Mouse (Mus musculus) forebrain, embryonic 14.5 days (tissue): ENCODE data around the gene Slc1a4. TPM values are rescaled to one million over a fixed set of nuclear protein-coding genes. Genes with fewer than 3 reads are reported as not detected.

Source experiments
- ATAC-seq: fragments of 200-750 bp; cut with Nextera tagmentation; 2 replicates; pipeline ENCODE4 v1.8.0; 2017; ENCODE audit warnings: mild to moderate bottlenecking, moderate library complexity
- DNase-seq: peaks from one replicate; pipeline ENCODE4 v3.0.0-alpha.2; 2015; ENCODE audit warnings: low spot score
- H3K27ac ChIP-seq: fragments of 300-500 bp; sonication (generic); 2 replicates; pipeline ENCODE4 v1.5.1; 2014; ENCODE audit warnings: low read depth, mild to moderate bottlenecking, control low read depth, low read length, moderate library complexity
- H3K27me3 ChIP-seq: fragments of 300-500 bp; sonication (generic); replicated peaks from 2 replicates; pipeline ENCODE4 v1.6.1; 2014; ENCODE audit warnings: low read length, control low read depth, mixed read lengths; ENCODE audit not compliant: control insufficient read depth, insufficient read depth
- H3K36me3 ChIP-seq: fragments of 300-500 bp; sonication (generic); 2 replicates; pipeline ENCODE4 v1.6.1; 2014; ENCODE audit warnings: low read length, control low read depth; ENCODE audit not compliant: control insufficient read depth, insufficient read depth
- H3K4me1 ChIP-seq: fragments of 300-500 bp; sonication (generic); 2 replicates; pipeline ENCODE4 v1.6.1; 2014; ENCODE audit warnings: antibody characterized with exemption, low read length, control low read depth; ENCODE audit not compliant: control insufficient read depth, insufficient read depth
- H3K4me2 ChIP-seq: fragments of 300-500 bp; sonication (generic); 2 replicates; pipeline ENCODE4 v1.6.1; 2014; ENCODE audit warnings: mild to moderate bottlenecking, control low read depth, low read length
- H3K4me3 ChIP-seq: fragments of 300-500 bp; sonication (generic); 2 replicates; pipeline ENCODE4 v1.5.1; 2014; ENCODE audit warnings: low read depth, low read length, control low read depth
- H3K9ac ChIP-seq: fragments of 300-500 bp; sonication (generic); 2 replicates; pipeline ENCODE4 v1.6.1; 2014; ENCODE audit warnings: mild to moderate bottlenecking, low read length, control low read depth, moderate library complexity
- H3K9me3 ChIP-seq: fragments of 300-500 bp; sonication (generic); replicated peaks from 2 replicates; pipeline ENCODE4 v1.6.1; 2016; ENCODE audit warnings: low read length, control low read depth, mixed read lengths; ENCODE audit not compliant: control insufficient read depth
- WGBS: fragments of 180-500 bp; shearing (Covaris S2); extraction: QIAGEN DNeasy Blood & Tissue Kit; methylation state at CpG from one replicate; pipeline ENCODE4 v1.1.7; 2014; 5-methylcytosine and 5-hydroxymethylcytosine counted together
- polyA plus RNA-seq: library from polyadenylated mRNA; unstranded; fragments of >200 nt; fragmentation: Nextera tagmentation; extraction: Ambion mirVana; gene quantifications from 2 replicates; pipeline ENCODE4 v1.2.1, GENCODE M21; 2014

Gene Slc1a4
- polyA plus RNA-seq, 1 experiment from 2014 or later, result 42.7 TPM

DNA sequence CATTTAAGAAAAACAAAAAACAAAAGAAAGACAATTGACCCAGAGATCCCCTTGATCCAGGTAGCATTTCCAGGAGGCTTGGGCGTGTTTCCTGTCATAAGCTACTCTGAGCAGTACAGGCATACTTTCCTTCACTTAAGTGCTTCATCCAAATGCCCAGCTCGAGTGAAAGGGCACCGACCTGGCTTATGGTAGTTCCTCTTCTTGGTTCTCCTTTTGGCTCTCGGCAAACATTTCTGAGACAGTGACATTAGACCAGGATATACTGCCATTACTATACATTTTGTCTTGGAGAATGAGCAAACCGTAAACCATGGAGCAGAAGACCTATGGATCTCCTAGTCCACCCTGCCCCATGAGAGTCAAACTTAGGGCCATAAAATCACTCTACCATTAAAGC lies 2.8 kb downstream of the Slc1a4 start:
- Histone ChIP-seq H3K36me3 (no peaks in the 10 kb centered on the region), H3K9me3 (no peaks in the 10 kb centered on the region), H3K9ac (no peak overlapping the region), H3K27me3 (no peaks in the 10 kb centered on the region), H3K4me1 (peaks cover 26% of the 10 kb centered on the region), H3K4me2 (peak overlapping the region; percentile 64), H3K4me3 (no peak overlapping the region), H3K27ac (no peak overlapping the region)
- DNase-seq (no peak), ATAC-seq (no peak)
- WGBS, result 97% methylated on average over 5 of the region's 5 CpGs

DNA sequence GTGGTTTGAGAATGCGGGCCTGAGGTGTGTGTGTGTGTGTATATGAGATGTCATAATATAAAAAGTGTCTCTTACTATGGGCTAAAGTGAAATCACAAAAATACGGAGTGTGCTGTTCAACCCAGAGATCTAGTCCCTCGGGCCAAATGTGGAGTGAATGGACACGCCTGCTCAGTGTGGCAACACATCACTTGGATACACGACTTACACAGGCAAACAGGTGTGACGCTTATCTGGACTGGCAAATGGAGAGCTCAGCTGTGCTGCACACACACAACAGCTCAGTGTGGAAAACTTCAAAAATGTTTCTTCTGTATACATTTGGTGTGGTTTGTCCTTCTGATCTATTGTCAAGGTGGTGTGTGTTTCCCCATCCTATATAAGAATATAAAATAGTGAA lies 3.7 kb downstream of the Slc1a4 start:
- ATAC-seq (no peak), DNase-seq (no peak)
- Histone ChIP-seq H3K4me3 (no peak overlapping the region), H3K9ac (no peak overlapping the region), H3K4me1 (peaks cover 21% of the 10 kb centered on the region), H3K36me3 (no peaks in the 10 kb centered on the region), H3K4me2 (no peak overlapping the region), H3K9me3 (no peaks in the 10 kb centered on the region), H3K27ac (no peak overlapping the region), H3K27me3 (no peaks in the 10 kb centered on the region)
- 89% methylated on average over 6 of the region's 6 CpGs for WGBS

DNA sequence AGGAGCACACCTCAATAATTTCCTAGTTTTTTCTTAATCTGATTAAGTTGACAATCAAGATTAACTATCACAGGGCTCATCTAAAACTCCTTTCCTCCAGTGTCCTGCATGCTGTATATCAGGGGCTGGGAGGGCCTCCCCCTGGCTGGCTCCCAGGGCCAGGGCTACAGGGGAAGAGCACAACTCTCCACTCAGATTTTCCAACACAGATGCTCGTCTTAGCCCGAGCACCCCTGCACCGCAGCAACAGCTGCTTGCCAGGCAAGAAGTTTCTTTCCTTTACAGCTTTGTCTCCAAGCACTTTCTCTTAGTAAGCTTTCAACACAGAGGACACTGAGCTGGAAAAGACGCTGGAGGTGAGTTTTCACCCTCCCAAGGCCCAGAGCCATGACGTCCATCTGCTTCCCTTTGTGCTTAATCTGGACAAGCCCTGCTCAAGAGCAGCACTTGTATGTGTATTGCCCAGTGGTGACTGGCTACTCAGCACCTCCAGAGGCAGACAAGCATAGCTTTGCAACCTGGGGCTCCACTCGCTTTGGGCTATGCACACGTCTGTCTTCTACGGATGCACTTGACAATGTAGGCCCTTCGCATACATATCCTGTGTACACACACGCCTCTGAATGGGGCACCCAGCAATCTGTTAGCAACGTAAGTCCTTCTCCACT lies 6.1 kb downstream of the Slc1a4 start:
- ATAC-seq (no peak), DNase-seq (no peak)
- no peak overlapping the region for H3K4me2 ChIP-seq
- H3K9me3 ChIP-seq, result no peaks in the 10 kb centered on the region
- no peaks in the 10 kb centered on the region for H3K27me3 ChIP-seq
- peaks cover 21% of the 10 kb centered on the region for H3K4me1 ChIP-seq
- H3K36me3 ChIP-seq, result no peaks in the 10 kb centered on the region
- no peak overlapping the region for H3K27ac ChIP-seq
- H3K9ac ChIP-seq, result no peak overlapping the region; the same call in 1 of the 2 replicates
- H3K4me3 ChIP-seq, result no peak overlapping the region
- WGBS, result 59% methylated on average over 11 of the region's 11 CpGs

DNA sequence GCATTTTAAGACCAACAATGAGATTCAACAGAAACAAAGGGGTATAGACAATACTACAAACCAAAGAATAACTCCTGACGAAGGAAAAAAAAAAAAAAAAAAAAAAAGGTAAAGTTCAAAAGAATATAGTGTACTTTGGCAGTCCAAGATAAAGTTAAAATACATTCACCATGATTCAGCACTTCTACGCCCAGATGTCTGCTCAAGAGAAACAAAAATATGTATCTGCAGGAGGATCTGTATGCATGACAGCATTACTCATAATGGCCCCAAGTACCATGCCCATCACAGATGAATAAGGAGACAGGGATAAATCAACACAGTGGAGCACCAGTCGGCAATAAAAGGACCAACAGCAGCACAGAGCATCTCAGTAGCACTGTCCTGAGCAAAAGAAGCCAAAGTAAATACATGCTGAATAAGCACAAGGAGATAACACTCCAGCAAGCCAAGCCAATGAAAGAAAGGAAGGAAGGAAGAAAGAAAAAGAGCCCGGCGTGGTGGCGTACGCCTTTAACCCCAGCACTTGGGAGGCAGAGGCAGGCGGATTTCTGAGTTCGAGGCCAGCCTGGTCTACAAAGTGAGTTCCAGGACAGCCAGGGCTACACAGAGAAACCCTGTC lies 7.3 kb downstream of the Slc1a4 start:
- no peak overlapping the region for H3K27ac ChIP-seq
- no peak for DNase-seq
- H3K9ac ChIP-seq, result no peak overlapping the region
- no peak overlapping the region for H3K4me3 ChIP-seq
- no peaks in the 10 kb centered on the region for H3K27me3 ChIP-seq
- no peaks in the 10 kb centered on the region for H3K9me3 ChIP-seq
- 92% methylated on average over 9 of the region's 9 CpGs for WGBS
- no peak for ATAC-seq
- H3K36me3 ChIP-seq, result no peaks in the 10 kb centered on the region
- no peak overlapping the region for H3K4me2 ChIP-seq
- peaks cover 9% of the 10 kb centered on the region for H3K4me1 ChIP-seq

DNA sequence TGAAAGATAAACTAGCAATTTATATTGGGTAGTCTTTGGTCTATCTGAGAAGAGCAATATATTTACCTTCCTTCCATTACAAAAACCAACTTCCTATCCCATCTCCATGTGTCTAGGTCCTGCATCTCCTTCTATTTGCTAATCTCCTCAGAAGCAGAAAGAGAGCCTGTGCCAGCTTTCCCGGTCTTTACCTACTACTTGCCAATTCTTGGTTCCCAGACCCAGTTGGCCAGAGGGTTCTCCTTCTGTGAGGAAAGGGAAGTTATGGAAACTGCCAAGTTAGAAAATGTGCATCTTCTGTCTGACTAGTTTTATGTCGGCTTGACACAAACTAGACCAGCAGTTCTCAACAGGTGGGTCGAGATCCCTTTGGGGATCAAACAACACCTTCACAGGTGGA lies 8.5 kb downstream of the Slc1a4 start:
- Histone ChIP-seq H3K4me2 (no peak overlapping the region), H3K4me1 (peaks cover 7% of the 10 kb centered on the region; the same call in 1 of the 2 replicates), H3K27me3 (no peaks in the 10 kb centered on the region), H3K4me3 (no peak overlapping the region), H3K27ac (no peak overlapping the region), H3K9ac (no peak overlapping the region), H3K36me3 (no peaks in the 10 kb centered on the region), H3K9me3 (no peaks in the 10 kb centered on the region)
- ATAC-seq (no peak), DNase-seq (no peak)
- 89% methylated on average over 3 of the region's 3 CpGs for WGBS

DNA sequence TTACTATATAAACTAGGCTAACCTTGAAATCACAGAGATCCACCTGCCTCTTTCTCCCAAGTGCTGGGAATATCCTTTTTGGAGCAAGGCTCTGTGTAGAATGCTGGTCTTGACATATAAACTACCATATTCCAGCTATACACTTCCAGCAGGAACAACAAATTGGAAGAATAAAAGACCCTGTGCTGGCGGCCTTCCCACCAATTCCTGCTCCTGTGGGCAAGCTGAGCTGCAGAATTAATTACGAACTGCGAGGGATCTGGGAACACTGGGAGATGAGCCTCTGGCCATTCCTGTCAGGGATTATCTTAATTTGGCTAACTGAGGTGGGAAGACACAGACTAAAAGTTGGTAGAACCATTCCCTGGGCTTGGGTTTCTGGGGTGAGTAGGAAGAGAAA lies 10.1 kb downstream of the Slc1a4 start:
- Histone ChIP-seq H3K4me1 (peaks cover 7% of the 10 kb centered on the region; the same call in 1 of the 2 replicates), H3K36me3 (peaks cover 1% of the 10 kb centered on the region; the same call in 1 of the 2 replicates), H3K4me3 (no peak overlapping the region), H3K9me3 (no peaks in the 10 kb centered on the region), H3K4me2 (no peak overlapping the region), H3K27me3 (no peaks in the 10 kb centered on the region), H3K9ac (no peak overlapping the region), H3K27ac (no peak overlapping the region)
- 21% methylated on average over 3 of the region's 3 CpGs for WGBS
- ATAC-seq, result peak; percentile 18; the same call in 1 of the 2 replicates
- peak; percentile 33 for DNase-seq

DNA sequence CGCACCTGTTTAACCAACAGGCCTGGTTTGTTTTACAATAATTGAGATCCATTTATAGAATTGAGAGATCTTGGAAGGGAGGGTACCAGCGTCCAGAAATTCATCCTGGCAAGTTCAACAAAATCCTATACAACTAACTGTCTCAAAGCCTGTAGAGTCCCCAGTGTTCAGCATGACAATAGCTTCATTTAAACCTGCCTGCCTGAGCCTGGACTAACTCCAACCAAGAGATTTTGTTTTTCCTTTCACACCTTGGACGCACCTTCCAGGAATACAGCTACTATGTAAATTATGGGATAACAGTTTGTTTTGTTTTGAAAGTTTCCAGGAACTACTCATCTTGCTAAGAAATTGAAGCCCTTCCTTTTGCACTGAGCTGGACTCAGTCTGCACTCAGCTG lies 11.9 kb downstream of the Slc1a4 start:
- Histone ChIP-seq H3K27me3 (no peaks in the 10 kb centered on the region), H3K9ac (no peak overlapping the region), H3K36me3 (peaks cover 16% of the 10 kb centered on the region), H3K4me1 (peaks cover 4% of the 10 kb centered on the region; the same call in 1 of the 2 replicates), H3K4me3 (no peak overlapping the region), H3K9me3 (no peaks in the 10 kb centered on the region), H3K27ac (no peak overlapping the region), H3K4me2 (no peak overlapping the region)
- ATAC-seq (no peak), DNase-seq (no peak)
- 43% methylated on average over 3 of the region's 3 CpGs for WGBS

DNA sequence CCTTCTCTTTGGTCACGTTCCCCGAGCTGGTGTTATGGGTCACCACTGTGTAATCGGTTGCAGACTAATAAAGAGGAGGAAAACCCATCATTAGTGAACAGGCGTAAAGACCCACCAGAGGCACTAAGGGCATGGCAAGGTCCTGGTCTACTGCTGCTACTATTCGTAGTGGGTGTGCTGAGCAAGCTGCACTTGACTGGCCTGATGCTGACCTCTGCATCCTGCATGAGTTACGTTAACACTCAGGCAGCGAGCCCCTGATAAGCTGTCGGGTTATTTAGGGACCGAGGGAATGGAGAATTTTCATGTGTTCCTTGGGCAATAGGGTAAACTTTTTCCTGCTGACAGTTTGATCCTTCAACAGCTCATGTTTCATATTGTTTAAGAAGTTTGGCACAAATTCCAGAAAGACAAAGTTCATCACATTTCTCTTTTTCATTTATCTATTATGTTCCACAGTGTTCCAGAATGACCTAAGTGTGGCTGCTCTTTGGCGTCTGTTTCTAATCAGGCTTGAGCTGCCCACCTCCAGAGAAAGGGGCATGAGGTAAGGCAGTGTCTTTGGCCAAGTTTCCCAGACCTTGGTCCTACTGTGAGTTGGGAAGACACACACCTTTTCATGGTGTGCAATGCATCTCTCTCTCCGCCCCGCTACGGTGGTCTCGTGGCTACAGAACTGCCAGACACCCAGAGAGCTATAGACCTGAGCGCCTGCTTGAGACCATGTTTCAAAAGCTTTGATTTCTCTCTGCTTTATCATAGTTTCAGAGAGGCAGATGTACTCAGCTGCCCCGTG lies 13.7 kb downstream of the Slc1a4 start:
- no peak overlapping the region for H3K4me3 ChIP-seq
- H3K36me3 ChIP-seq, result peaks cover 18% of the 10 kb centered on the region
- H3K4me1 ChIP-seq, result peaks cover 4% of the 10 kb centered on the region; the same call in 1 of the 2 replicates
- H3K9ac ChIP-seq, result no peak overlapping the region
- 89% methylated on average over 16 of the region's 16 CpGs for WGBS
- no peak for ATAC-seq
- H3K4me2 ChIP-seq, result no peak overlapping the region
- no peak for DNase-seq
- H3K27ac ChIP-seq, result no peak overlapping the region
- H3K9me3 ChIP-seq, result no peaks in the 10 kb centered on the region
- no peaks in the 10 kb centered on the region for H3K27me3 ChIP-seq

DNA sequence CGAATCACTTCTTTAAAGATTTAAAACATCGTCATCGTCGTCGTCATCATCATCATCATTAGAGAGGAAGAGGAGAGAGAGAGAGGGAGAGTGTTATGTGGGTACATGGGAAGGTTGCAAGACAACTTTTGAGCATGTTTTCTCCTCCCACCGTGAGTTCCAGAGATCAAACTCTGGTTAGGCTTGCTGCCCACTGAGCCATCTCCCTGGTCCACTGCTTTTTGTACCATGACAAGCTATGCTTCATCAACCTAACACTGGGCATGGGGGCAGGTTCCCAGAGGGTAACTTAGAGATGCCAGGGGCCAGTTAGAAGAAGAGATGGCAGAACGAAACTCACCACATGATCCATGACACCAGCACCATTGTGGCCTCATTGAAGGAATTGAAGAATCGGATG lies 18.9 kb downstream of the Slc1a4 start:
- ATAC-seq (no peak), DNase-seq (no peak)
- WGBS, result 98% methylated on average over 8 of the region's 8 CpGs
- H3K9ac ChIP-seq, result no peak overlapping the region
- H3K4me2 ChIP-seq, result no peak overlapping the region
- no peaks in the 10 kb centered on the region for H3K4me1 ChIP-seq
- no peaks in the 10 kb centered on the region for H3K9me3 ChIP-seq
- no peak overlapping the region for H3K4me3 ChIP-seq
- no peaks in the 10 kb centered on the region for H3K27me3 ChIP-seq
- peaks cover 33% of the 10 kb centered on the region for H3K36me3 ChIP-seq
- no peak overlapping the region for H3K27ac ChIP-seq
